Mouse (Mus musculus) heart, postnatal 25 days (tissue): ENCODE measurements at regions not wholly inside any gene's neighbourhood (a gene's known extent, or its start where the extent isn't known, plus 50 kb on each side); places are given as distances from the start of the nearest gene placed in this dataset.
"Not testable (repeated sequence)": the region's sequence is repeated elsewhere in the genome, so short reads cannot be mapped to it uniquely, and the experiment has no call there.

Source experiments
- DNase-seq: peaks from one replicate; pipeline ENCODE4 v3.0.0; 2022; ENCODE audit warnings: low spot score
- intact Hi-C: fragments of 180-260 bp; cut with DNase I; formaldehyde crosslinking; loops from one replicate; pipeline ENCODE4 v1.15.1; 2025

- no peak for DNase-seq
- intact Hi-C loops, result no loop called here
Observed at GRCm38 (mm10) chr6:140243411-140244151, 180.3 kb upstream of the Plekha5 start.

GRCm38 (mm10) chr6:140239356-140239755 is 184.5 kb upstream of the Plekha5 start:
- intact Hi-C loops, result no loop called here
- no peak for DNase-seq

- DNase-seq, result no peak
- intact Hi-C loops, result no loop called here
Observed at GRCm38 (mm10) chr6:140231537-140231936, 190.3 kb upstream of the Plcz1 start.

- no peak for DNase-seq
Observed at GRCm38 (mm10) chr6:140229295-140229694, 188.0 kb upstream of the Plcz1 start.

GRCm38 (mm10) chr6:140228741-140229140 is 187.5 kb upstream of the Plcz1 start:
- no peak for DNase-seq
- intact Hi-C loops, result no loop called here

More at GRCm38 (mm10) chr6:140229295-140229694, 188.0 kb upstream of the Plcz1 start:
- intact Hi-C loops, result no loop called here

GRCm38 (mm10) chr6:140222534-140223324 is 181.5 kb upstream of the Plcz1 start:
- no peak for DNase-seq
- intact Hi-C loops, result no loop called here

GRCm38 (mm10) chr6:140221653-140222272 is 180.5 kb upstream of the Plcz1 start:
- no peak for DNase-seq
- intact Hi-C loops, result no loop called here

GRCm38 (mm10) chr6:140218789-140219188 is 177.5 kb upstream of the Plcz1 start:
- DNase-seq, result no peak
- intact Hi-C loops, result no loop called here

GRCm38 (mm10) chr6:140212403-140212802 is 171.1 kb upstream of the Plcz1 start:
- intact Hi-C loops, result no loop called here
- DNase-seq, result no peak

GRCm38 (mm10) chr6:140210141-140210540 is 168.9 kb upstream of the Plcz1 start:
- no peak for DNase-seq
- intact Hi-C loops, result no loop called here

GRCm38 (mm10) chr6:140209083-140209482 is 167.8 kb upstream of the Plcz1 start:
- intact Hi-C loops, result no loop called here
- DNase-seq, result no peak

GRCm38 (mm10) chr6:140208375-140208774 is 167.1 kb upstream of the Plcz1 start:
- intact Hi-C loops, result no loop called here
- DNase-seq, result no peak

GRCm38 (mm10) chr6:140206676-140207075 is 165.4 kb upstream of the Plcz1 start:
- DNase-seq, intact Hi-C loops: not testable (repeated sequence)

GRCm38 (mm10) chr6:140201356-140201755 is 160.1 kb upstream of the Plcz1 start:
- intact Hi-C loops, result no loop called here
- no peak for DNase-seq

GRCm38 (mm10) chr6:140200322-140200721 is 159.1 kb upstream of the Plcz1 start:
- intact Hi-C loops, result no loop called here
- DNase-seq, result no peak

GRCm38 (mm10) chr6:140198036-140198435 is 156.8 kb upstream of the Plcz1 start:
- DNase-seq, result no peak
- intact Hi-C loops, result no loop called here

- DNase-seq, result no peak
- intact Hi-C loops, result no loop called here
Observed at GRCm38 (mm10) chr6:140197113-140197675, 155.9 kb upstream of the Plcz1 start.

GRCm38 (mm10) chr6:140194276-140194675 is 153.0 kb upstream of the Plcz1 start:
- DNase-seq, result no peak
- intact Hi-C loops, result no loop called here

- intact Hi-C loops, result no loop called here
- DNase-seq, result peak; percentile 69
Observed at GRCm38 (mm10) chr6:140193084-140193939, 152.1 kb upstream of the Plcz1 start.

- intact Hi-C loops, result no loop called here
- no peak for DNase-seq
Observed at GRCm38 (mm10) chr6:140192526-140192925, 151.3 kb upstream of the Plcz1 start.
